Mouse (Mus musculus): ENCODE measurements around the gene Usp2.
"Not testable (repeated sequence)": the region's sequence is repeated elsewhere in the genome, so short reads cannot be mapped to it uniquely, and the experiment has no call there.

Gene Usp2

GRCm38 (mm10) chr9:44088877-44089608 is 22.2 kb downstream of the Usp2 start:
- no peak for DNase-seq (ENCODE audit: low read depth in 2 of 2, low spot score in 2 of 2)

- DNase-seq (ENCODE audit: low read depth in 2 of 2, low spot score in 2 of 2) = peak; percentile 76 to 78
Observed at GRCm38 (mm10) chr9:44093612-44094503, 27.0 kb downstream of the Usp2 start.

GRCm38 (mm10) chr9:44094737-44095136 is 27.9 kb downstream of the Usp2 start:
- DNase-seq (ENCODE audit: low read depth in 2 of 2, low spot score in 2 of 2) = no peak

GRCm38 (mm10) chr9:44095781-44096180 is 29.0 kb downstream of the Usp2 start:
- no peak for DNase-seq (ENCODE audit: low read depth in 2 of 2, low spot score in 2 of 2)

GRCm38 (mm10) chr9:44096536-44096935 is 29.7 kb downstream of the Usp2 start:
- DNase-seq (ENCODE audit: low read depth in 2 of 2, low spot score in 2 of 2) = no peak

- DNase-seq (ENCODE audit: low read depth in 2 of 2, low spot score in 2 of 2) = no peak
Observed at GRCm38 (mm10) chr9:44101490-44101889, 34.7 kb downstream of the Usp2 start, which contains the start of gene Mfrp. TSS of gene Mfrp (plus strand) at chr9:44101729.

GRCm38 (mm10) chr9:44104881-44105280 is 38.1 kb downstream of the Usp2 start:
- DNase-seq (ENCODE audit: low read depth in 2 of 2, low spot score in 2 of 2) = no peak

- DNase-seq (ENCODE audit: low read depth in 2 of 2, low spot score in 2 of 2) = no peak
Observed at GRCm38 (mm10) chr9:44105781-44106180, 39.0 kb downstream of the Usp2 start.

- no peak for DNase-seq (ENCODE audit: low read depth in 2 of 2, low spot score in 2 of 2)
Observed at GRCm38 (mm10) chr9:44106182-44106581, 39.4 kb downstream of the Usp2 start.

- DNase-seq (ENCODE audit: low read depth in 2 of 2, low spot score in 2 of 2) = no peak
Observed at GRCm38 (mm10) chr9:44106596-44106995, 39.8 kb downstream of the Usp2 start.

GRCm38 (mm10) chr9:44107110-44107509 is 40.3 kb downstream of the Usp2 start, which contains the start of gene C1qtnf5:
TSS of gene C1qtnf5 (plus strand) at chr9:44107245.
- DNase-seq (ENCODE audit: low read depth in 2 of 2, low spot score in 2 of 2) = no peak

- DNase-seq (ENCODE audit: low read depth in 2 of 2, low spot score in 2 of 2) = no peak
Observed at GRCm38 (mm10) chr9:44107557-44108179, 40.8 kb downstream of the Usp2 start.

GRCm38 (mm10) chr9:44108269-44109055 is 41.6 kb downstream of the Usp2 start:
- no peak for DNase-seq (ENCODE audit: low read depth in 2 of 2, low spot score in 2 of 2)

GRCm38 (mm10) chr9:44109360-44110095 is 42.7 kb downstream of the Usp2 start:
- peak; percentile 76 to 83 for DNase-seq (ENCODE audit: low read depth in 2 of 2, low spot score in 2 of 2)

GRCm38 (mm10) chr9:44111909-44112308 is 45.1 kb downstream of the Usp2 start:
- not testable (repeated sequence) for DNase-seq (ENCODE audit: low read depth in 2 of 2, low spot score in 2 of 2)

GRCm38 (mm10) chr9:44113105-44113789 is 46.4 kb downstream of the Usp2 start, which contains the start of the genes Gm49380 and Rnf26:
TSS of gene Gm49380 (minus strand) at chr9:44113500.
TSS of gene Rnf26 (minus strand) at chr9:44113517.
- peak; percentile 91 to 94 for DNase-seq (ENCODE audit: low read depth in 2 of 2, low spot score in 2 of 2)

GRCm38 (mm10) chr9:44114453-44114852 is 47.6 kb downstream of the Usp2 start:
- no peak for DNase-seq (ENCODE audit: low read depth in 2 of 2, low spot score in 2 of 2)

GRCm38 (mm10) chr9:44115599-44115998 is 48.8 kb downstream of the Usp2 start:
- no peak for DNase-seq (ENCODE audit: low read depth in 2 of 2, low spot score in 2 of 2)

GRCm38 (mm10) chr9:44116182-44116581 is 49.4 kb downstream of the Usp2 start:
- no peak for DNase-seq (ENCODE audit: low read depth in 2 of 2, low spot score in 2 of 2)
